10 mouse cellular contexts compared by ENCODE assay signal in the genomic region with DNA sequence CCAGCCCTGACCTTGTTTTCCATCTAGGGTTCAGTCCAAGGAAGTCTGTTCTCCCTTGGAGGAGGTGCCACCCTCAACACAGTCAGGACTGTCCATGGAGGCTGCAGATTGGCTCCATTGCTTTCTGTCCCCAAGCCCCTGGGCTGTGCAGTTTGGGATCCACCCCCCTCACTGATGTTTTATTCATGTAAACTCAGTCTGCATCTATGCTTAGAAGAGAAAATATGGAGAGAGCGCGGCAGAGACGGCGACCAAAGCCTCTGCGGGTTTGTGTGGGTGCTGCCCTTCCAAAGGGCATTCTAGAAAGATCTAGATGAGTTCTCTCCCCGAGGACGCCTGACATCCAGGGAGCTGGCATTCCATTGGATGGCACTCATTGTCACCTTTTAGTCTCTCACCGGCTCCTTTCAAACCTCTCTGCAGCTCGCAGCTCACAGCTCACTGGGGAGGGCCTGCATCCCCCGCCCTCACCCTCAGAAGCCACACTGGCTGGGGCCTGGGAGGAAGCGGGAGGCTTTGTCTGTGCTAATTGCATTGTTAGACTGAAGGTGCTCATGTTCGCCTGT. TPM values are rescaled to one million over a fixed set of nuclear protein-coding genes. Genes with fewer than 3 reads are reported as not detected.
DNase-seq lines count a peak whose midpoint lies in the region; ATAC-seq and TF ChIP-seq lines count a peak whose summit lies in the region.
"Had no signal": no experiment of that assay in that cellular context is flagged by ENCODE, and none has a peak within 500 bp of the region (broad histone marks: within the 10 kb centered on the region; RNA-seq: fewer than 3 reads in every experiment).

No protein-coding gene starts in this region.

- peak overlapping the region; percentile 53; the same call in 1 of the 2 replicates for H3K27ac ChIP-seq in neural tube, embryonic 11.5 days (ENCODE audit: low read depth, low read length)
- peak overlapping the region; percentile 86 for H3K27ac ChIP-seq in forebrain, embryonic 13.5 days
- H3K27ac ChIP-seq in hindbrain, postnatal 0 days: peak overlapping the region; percentile 58
- no peak overlapping the region for H3K27ac ChIP-seq in intestine, embryonic 16.5 days (ENCODE audit: low read length)
- H3K27ac ChIP-seq: intestine, embryonic 15.5 days had no signal

- H3K4me1 ChIP-seq in neural tube, embryonic 11.5 days (ENCODE audit: control insufficient read depth, insufficient read depth, low read length): peaks cover 53% of the 10 kb centered on the region
- H3K4me1 ChIP-seq in forebrain, embryonic 13.5 days: peaks cover 90% of the 10 kb centered on the region
- peaks cover 29% of the 10 kb centered on the region for H3K4me1 ChIP-seq in hindbrain, postnatal 0 days (ENCODE audit: insufficient read depth, low read length)
- H3K4me1 ChIP-seq in intestine, embryonic 16.5 days (ENCODE audit: control insufficient read depth, insufficient read depth, low read length): peaks cover 47% of the 10 kb centered on the region

- 54% methylated on average over 12 of the region's 12 CpGs for WGBS in neural tube, embryonic 11.5 days
- WGBS in forebrain, embryonic 13.5 days: 23% methylated on average over 12 of the region's 12 CpGs
- WGBS in hindbrain, postnatal 0 days: 28% methylated on average over 12 of the region's 12 CpGs
- WGBS in intestine, embryonic 16.5 days: 70% methylated on average over 12 of the region's 12 CpGs

- H3K4me2 ChIP-seq in neural tube, embryonic 11.5 days (ENCODE audit: low read depth): no peak overlapping the region
- H3K4me2 ChIP-seq in forebrain, embryonic 13.5 days: peak overlapping the region; percentile 13; the same call in 1 of the 2 replicates
- no peak overlapping the region for H3K4me2 ChIP-seq in hindbrain, postnatal 0 days (ENCODE audit: low read depth, low read length)
- no peak overlapping the region for H3K4me2 ChIP-seq in intestine, embryonic 16.5 days (ENCODE audit: low read depth, low read length)
- H3K4me2 ChIP-seq: intestine, embryonic 15.5 days had no signal

- no peak for TF ChIP-seq CTCF in hindbrain, postnatal 0 days (IDR thresholded peaks at IDR 0.05; ENCODE audit: low read depth)

- H3K36me3 ChIP-seq in neural tube, embryonic 11.5 days (ENCODE audit: control insufficient read depth, insufficient read depth, low read length): no peaks in the 10 kb centered on the region
- no peaks in the 10 kb centered on the region for H3K36me3 ChIP-seq in forebrain, embryonic 13.5 days (ENCODE audit: poor library complexity, severe bottlenecking)
- no peaks in the 10 kb centered on the region for H3K36me3 ChIP-seq in hindbrain, postnatal 0 days (ENCODE audit: insufficient read depth, low read length)
- no peaks in the 10 kb centered on the region for H3K36me3 ChIP-seq in intestine, embryonic 16.5 days (ENCODE audit: control insufficient read depth, insufficient read depth, low read length)
- H3K36me3 ChIP-seq: G1E; intestine, embryonic 15.5 days had no signal

- no peak overlapping the region for H3K9ac ChIP-seq in neural tube, embryonic 11.5 days (ENCODE audit: low read length)
- H3K9ac ChIP-seq in forebrain, embryonic 13.5 days: peak overlapping the region; percentile 50
- H3K9ac ChIP-seq in hindbrain, postnatal 0 days (replicated peaks; ENCODE audit: low read length): 0 out of 2 replicates have a peak overlapping the region, but pooled peaks have one; percentile 29
- no peak overlapping the region for H3K9ac ChIP-seq in intestine, embryonic 16.5 days (ENCODE audit: low read depth, low read length)
- H3K9ac ChIP-seq: intestine, embryonic 15.5 days; liver, postnatal 0 days had no signal

- H3K4me3 ChIP-seq in neural tube, embryonic 11.5 days (ENCODE audit: low read depth, low read length): no peak overlapping the region
- H3K4me3 ChIP-seq in forebrain, embryonic 13.5 days: no peak overlapping the region
- no peak overlapping the region for H3K4me3 ChIP-seq in hindbrain, postnatal 0 days (ENCODE audit: low read length)
- no peak overlapping the region for H3K4me3 ChIP-seq in intestine, embryonic 16.5 days (ENCODE audit: low read length)
- H3K4me3 ChIP-seq: intestine, embryonic 15.5 days had no signal

- peaks cover 13% of the 10 kb centered on the region for H3K27me3 ChIP-seq in neural tube, embryonic 11.5 days (ENCODE audit: control insufficient read depth, insufficient read depth, low read length)
- peaks cover 9% of the 10 kb centered on the region; the same call in 1 of the 2 replicates for H3K27me3 ChIP-seq in forebrain, embryonic 13.5 days
- H3K27me3 ChIP-seq in hindbrain, postnatal 0 days (ENCODE audit: insufficient read depth, low read length): 0 out of 2 replicates have a peak, but pooled peaks cover 3% of the 10 kb centered on the region
- 0 out of 2 replicates have a peak, but pooled peaks cover 1% of the 10 kb centered on the region for H3K27me3 ChIP-seq in intestine, embryonic 16.5 days (replicated peaks; ENCODE audit: control insufficient read depth, insufficient read depth, low read length)

- H3K9me3 ChIP-seq in neural tube, embryonic 11.5 days (ENCODE audit: control insufficient read depth, low read length): no peaks in the 10 kb centered on the region
- no peaks in the 10 kb centered on the region for H3K9me3 ChIP-seq in forebrain, embryonic 13.5 days (replicated peaks)
- H3K9me3 ChIP-seq in hindbrain, postnatal 0 days (ENCODE audit: low read length): no peaks in the 10 kb centered on the region
- H3K9me3 ChIP-seq in intestine, embryonic 16.5 days (ENCODE audit: control insufficient read depth, low read length): no peaks in the 10 kb centered on the region
- H3K9me3 ChIP-seq: G1E; intestine, embryonic 15.5 days had no signal

- ATAC-seq in neural tube, embryonic 11.5 days (ENCODE audit: insufficient read depth, low FRiP score, low TSS enrichment): no peak
- ATAC-seq in forebrain, embryonic 13.5 days: peak; percentile 31; the same call in 1 of the 2 replicates
- ATAC-seq in hindbrain, postnatal 0 days: peak; percentile 36; the same call in 1 of the 2 replicates
- ATAC-seq in intestine, embryonic 16.5 days: no peak
- ATAC-seq: intestine, embryonic 15.5 days; liver, postnatal 0 days had no signal

- DNase-seq in neural tube, embryonic 11.5 days (ENCODE audit: low spot score): no peak
- DNase-seq in neural tube, embryonic 10.5 days (ENCODE audit: extremely low spot score, low spot score): no peak
- no peak for DNase-seq in hindbrain, postnatal 0 days (ENCODE audit: low spot score)
- DNase-seq in retina, embryonic 14.5 days (ENCODE audit: low spot score): peak; percentile 69
- no peak for DNase-seq in lung, postnatal 14 days
- DNase-seq: liver, postnatal 0 days had no signal

RNA-seq across cellular contexts. Expression of a gene that starts 35.4 kb away (rescaled TPM):
- polyA plus RNA-seq in neural tube, embryonic 11.5 days (2014; fragmentation: Nextera tagmentation; extraction: Ambion mirVana): 6.6 and 7.5 TPM in 2 replicates
- 10.4 and 11.3 TPM in 2 replicates for polyA plus RNA-seq in forebrain, embryonic 13.5 days (2015; fragmentation: Nextera tagmentation; extraction: Ambion mirVana)
- total RNA-seq in hindbrain, postnatal 0 days (2014; rRNA removed): 8.4 and 10.1 TPM in 2 replicates
- polyA plus RNA-seq in hindbrain, postnatal 0 days (2015; fragmentation: Nextera tagmentation; extraction: Ambion mirVana): 7.8 and 8.1 TPM in 2 replicates
- 1.6 and 1.9 TPM in 2 replicates for polyA plus RNA-seq in intestine, embryonic 16.5 days (2015; fragmentation: Nextera tagmentation; extraction: Ambion mirVana)
- polyA plus RNA-seq: G1E had no signal

Comparison
In these comparisons a context has a peak if more than half of its experiments do, and no peak if none do; other contexts are left out.
1. ATAC-seq: peak in forebrain, embryonic 13.5 days (single experiment) and hindbrain, postnatal 0 days (single experiment); none in neural tube, embryonic 11.5 days (single experiment) and intestine, embryonic 16.5 days (single experiment).
2. H3K9ac ChIP-seq: peak in forebrain, embryonic 13.5 days (single experiment) and hindbrain, postnatal 0 days (single experiment); none in neural tube, embryonic 11.5 days (single experiment) and intestine, embryonic 16.5 days (single experiment).